Mouse (Mus musculus) R1 (cell line): ENCODE measurements at regions not wholly inside any gene's neighbourhood (a gene's known extent, or its start where the extent isn't known, plus 50 kb on each side); places are given as distances from the start of the nearest gene placed in this dataset.

Source experiments
- DNase-seq: peaks from one replicate; pipeline ENCODE4 v3.0.0-alpha.2; 2018; ENCODE audit warnings: low read depth, low spot score

DNA sequence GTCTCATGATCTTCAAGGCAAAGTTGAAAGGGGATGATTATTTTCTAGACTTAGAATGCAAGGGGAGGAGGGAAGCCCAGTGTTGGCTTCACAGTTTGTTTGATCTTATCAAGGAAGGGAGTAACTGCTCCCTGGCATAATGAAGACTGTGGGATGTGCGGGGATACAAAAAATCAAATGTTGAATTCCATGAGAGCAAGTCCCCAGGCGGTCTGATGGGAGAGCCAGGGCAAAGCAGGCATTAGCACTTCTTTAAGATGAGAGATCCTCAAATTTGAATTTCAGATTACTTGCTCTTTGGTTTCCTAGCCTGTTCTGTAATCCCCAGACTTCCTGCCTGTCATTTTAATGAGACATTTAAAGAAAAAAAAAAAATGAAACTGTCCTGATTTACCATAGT, 525.6 kb upstream of the Man1a start:
- DNase-seq: no peak

DNA sequence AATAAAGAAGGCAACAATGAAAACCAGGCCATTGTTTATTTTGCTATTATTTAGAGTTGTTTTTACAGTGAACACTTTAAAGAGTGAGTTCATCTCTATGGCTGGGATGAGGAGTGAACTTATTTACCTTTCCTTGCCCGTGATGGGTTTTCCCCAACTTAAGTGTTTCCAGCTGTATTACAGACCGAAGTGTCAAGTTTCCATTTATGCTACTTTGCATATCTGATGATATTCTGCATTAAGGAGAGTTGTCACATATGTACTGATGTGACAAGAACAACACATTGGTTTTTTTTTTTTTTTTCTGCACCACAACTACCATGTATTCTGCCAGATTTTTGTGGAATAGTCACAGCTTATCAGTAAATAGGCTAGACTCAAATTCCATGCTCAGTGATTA, 518.7 kb upstream of the Man1a start:
- no peak for DNase-seq

GRCm38 (mm10) chr10:54558636-54559035, 482.2 kb upstream of the Man1a start:
- DNase-seq: peak; percentile 16

- DNase-seq: no peak
These were observed 475.5 kb upstream of the Man1a start for GRCm38 (mm10) chr10:54551734-54552397.

DNA sequence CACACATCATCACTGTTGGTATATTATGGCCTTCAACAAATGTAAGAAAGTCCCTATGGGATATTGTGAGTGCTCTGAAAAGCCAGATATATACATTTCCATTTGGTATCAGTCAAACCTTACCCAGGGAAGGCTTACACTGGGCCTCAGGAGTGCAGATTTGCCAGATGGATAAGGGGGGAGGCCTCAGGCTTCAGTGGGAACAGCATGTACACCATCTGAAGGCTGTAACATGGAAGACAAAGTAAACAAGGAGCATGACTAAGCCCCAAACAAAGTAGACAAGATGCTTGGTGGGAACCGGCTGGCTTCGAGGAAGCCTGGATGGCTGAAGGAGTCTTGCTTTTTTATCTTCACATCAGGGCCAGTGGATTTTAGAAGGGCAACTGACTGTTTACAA, 474.3 kb upstream of the Man1a start:
- DNase-seq: no peak

- no peak for DNase-seq
These were observed 472.6 kb upstream of the Man1a start for GRCm38 (mm10) chr10:54548977-54549376.

DNA sequence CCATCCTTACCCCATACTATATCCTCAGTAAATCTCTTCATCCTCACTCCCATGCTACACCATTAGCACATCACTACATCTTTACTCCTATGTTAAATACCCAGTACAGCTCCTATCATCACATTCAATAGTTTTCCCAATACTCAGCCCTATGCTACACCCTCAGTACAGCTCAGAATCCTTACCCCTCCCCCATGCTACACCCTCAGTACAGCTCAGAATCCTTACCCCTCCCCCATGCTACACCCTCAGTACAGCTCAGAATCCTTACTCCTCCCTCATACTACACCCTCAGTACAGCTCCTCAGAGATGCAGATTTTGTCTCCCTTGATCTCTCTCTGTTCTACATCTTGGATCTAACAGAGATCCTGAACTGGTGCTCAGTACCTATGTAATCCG, 472.1 kb upstream of the Man1a start:
- no peak for DNase-seq

DNA sequence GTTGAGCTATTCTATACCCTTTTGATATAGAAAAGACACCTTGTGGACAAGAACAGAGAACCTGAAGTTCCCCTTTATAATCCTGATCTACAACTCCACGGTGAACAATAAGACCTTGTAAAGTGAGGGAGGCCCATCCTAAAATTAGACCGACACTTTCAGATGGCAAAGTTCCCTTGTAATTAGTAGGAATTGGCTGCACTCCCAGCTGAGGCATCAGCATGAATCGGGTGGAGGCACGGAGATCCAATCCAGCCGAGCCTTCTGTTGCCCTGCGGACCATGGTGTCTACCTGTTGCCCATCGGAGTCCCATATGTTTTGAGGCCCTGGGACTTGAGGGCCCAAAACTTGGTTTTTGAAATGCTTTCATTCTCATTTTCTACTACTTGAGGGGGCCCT, 456.2 kb upstream of the Man1a start:
- no peak for DNase-seq

- DNase-seq: peak; percentile 66
These were observed 434.4 kb upstream of the Man1a start for GRCm38 (mm10) chr10:54510776-54511175.

DNA sequence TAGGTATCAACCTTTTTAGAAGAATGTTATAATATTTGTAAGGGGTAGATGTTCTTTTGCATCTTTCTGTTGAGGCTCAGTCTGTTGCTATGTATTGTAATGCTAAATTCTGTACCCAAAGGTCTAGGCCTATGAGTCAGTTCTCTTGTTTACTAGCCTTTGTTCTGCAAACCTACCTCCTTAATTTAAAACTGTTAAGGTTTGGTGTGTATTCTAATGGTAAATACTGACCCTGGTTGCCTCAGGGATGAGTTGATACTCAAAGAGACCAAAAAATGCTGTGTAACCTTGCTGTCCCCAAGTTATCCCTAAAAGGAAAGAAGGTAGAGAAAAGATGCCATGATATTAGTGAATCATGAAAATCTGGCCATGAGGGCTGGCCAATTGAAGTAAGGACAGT, 433.4 kb upstream of the Man1a start:
- peak; percentile 90 for DNase-seq
